Comparison of ENCODE assay signal across 18 mouse cellular contexts in genomic region chr16:22374898-22375297, GRCm38 (mm10).
DNase-seq lines count a peak whose midpoint lies in the region; ATAC-seq and TF ChIP-seq lines count a peak whose summit lies in the region.
"Had no signal": no experiment of that assay in that cellular context is flagged by ENCODE, and none has a peak within 500 bp of the region (broad histone marks: within the 10 kb centered on the region; RNA-seq: fewer than 3 reads in every experiment).

No protein-coding gene starts in this region.

- no peak overlapping the region for H3K4me2 ChIP-seq in lung, postnatal 0 days (replicated peaks; ENCODE audit: low read depth, low read length)
- H3K4me2 ChIP-seq: embryonic facial prominence, embryonic 12.5 days; hindbrain, embryonic 12.5 days; liver, embryonic 11.5 days; lung, embryonic 15.5 days had no signal

- H3K9ac ChIP-seq in heart, adult 2 months (ENCODE audit: low read depth, low read length): no peak overlapping the region
- H3K9ac ChIP-seq in lung, postnatal 0 days (replicated peaks; ENCODE audit: low read depth): no peak overlapping the region
- H3K9ac ChIP-seq in ES-E14 (ENCODE audit: insufficient read depth, low read depth, low read length, poor library complexity, severe bottlenecking): no peak overlapping the region
- H3K9ac ChIP-seq: embryonic facial prominence, embryonic 12.5 days; hindbrain, embryonic 12.5 days; lung, embryonic 15.5 days had no signal

- no peak for TF ChIP-seq EP300 in heart, adult 2 months (IDR thresholded peaks at IDR 0.05; ENCODE audit: insufficient read depth, low read depth, low read length)
- TF ChIP-seq EP300 in lung, postnatal 0 days (IDR thresholded peaks at IDR 0.05): no peak

- no peak for ATAC-seq in lung, postnatal 0 days
- ATAC-seq: forebrain, embryonic 16.5 days had no signal

- no peaks in the 10 kb centered on the region for H3K9me3 ChIP-seq in lung, postnatal 0 days (ENCODE audit: low read length)
- H3K9me3 ChIP-seq in ES-E14 (ENCODE audit: control insufficient read depth, insufficient read depth, low read depth, low read length): no peaks in the 10 kb centered on the region
- H3K9me3 ChIP-seq: embryonic facial prominence, embryonic 12.5 days; lung, embryonic 15.5 days had no signal

- TF ChIP-seq CTCF in heart, adult 2 months (IDR thresholded peaks at IDR 0.05): peak; percentile 57
- TF ChIP-seq CTCF in lung, postnatal 0 days (IDR thresholded peaks at IDR 0.05): peak; percentile 48

- in situ Hi-C loops in ES-E14 (cut with MboI; ENCODE audit: low sequenced_read_pairs in 2 of 2, unreplicated experiment in 2 of 2): no loop called here

- DNase-seq in heart, adult 2 months: no peak
- no peak for DNase-seq in heart, adult 18-20 months
- no peak for DNase-seq in lung, postnatal 0 days (ENCODE audit: low spot score)
- DNase-seq in lung, postnatal 25 days (ENCODE audit: low spot score): no peak
- no peak for DNase-seq in ES-E14 (ENCODE audit: low read depth, low spot score)
- DNase-seq in cerebellum, postnatal 14 days: no peak
- no peak for DNase-seq in layer of hippocampus, adult 11-12 months (ENCODE audit: low spot score)
- DNase-seq: adrenal gland, postnatal 36 days; cerebellum, adult 2 months; kidney, adult 2 months; kidney, postnatal 36 days; right cerebral cortex, postnatal 25 days; thymus, postnatal 25 days had no signal

- H3K4me3 ChIP-seq in heart, adult 2 months: no peak overlapping the region
- H3K4me3 ChIP-seq in lung, postnatal 0 days (ENCODE audit: low read depth, low read length): no peak overlapping the region
- H3K4me3 ChIP-seq in ES-E14 (ENCODE audit: insufficient read depth in 1 of 2, low read depth in 1 of 2, low read length in 2 of 2, poor library complexity in 1 of 2, severe bottlenecking in 1 of 2): no peak overlapping the region
- H3K4me3 ChIP-seq: embryonic facial prominence, embryonic 12.5 days; hindbrain, embryonic 12.5 days; lung, embryonic 15.5 days had no signal

- peaks cover 1% of the 10 kb centered on the region; the same call in 1 of the 2 replicates for H3K27me3 ChIP-seq in heart, adult 2 months (ENCODE audit: control insufficient read depth, insufficient read depth, low read length)
- H3K27me3 ChIP-seq in lung, postnatal 0 days (replicated peaks; ENCODE audit: insufficient read depth, low read length): no peaks in the 10 kb centered on the region
- H3K27me3 ChIP-seq: embryonic facial prominence, embryonic 12.5 days; hindbrain, embryonic 12.5 days; lung, embryonic 15.5 days had no signal

- 75% methylated on average over 2 of the region's 2 CpGs for WGBS in heart, adult 2 months
- 85% methylated on average over 2 of the region's 2 CpGs for WGBS in lung, postnatal 0 days

- H3K36me3 ChIP-seq in heart, adult 2 months (ENCODE audit: control insufficient read depth, insufficient read depth, low read length): no peaks in the 10 kb centered on the region
- H3K36me3 ChIP-seq in lung, postnatal 0 days (ENCODE audit: insufficient read depth, low read length): no peaks in the 10 kb centered on the region
- peaks cover 6% of the 10 kb centered on the region for H3K36me3 ChIP-seq in ES-E14 (ENCODE audit: control insufficient read depth, insufficient read depth, low read length, poor library complexity, severe bottlenecking)
- H3K36me3 ChIP-seq: embryonic facial prominence, embryonic 12.5 days; hindbrain, embryonic 12.5 days; lung, embryonic 15.5 days had no signal

- intact Hi-C loops in heart, adult 2 months (cut with DNase I): loop anchor here (5.0 kb wide), 1 partner anchor 177 kb away; no protein-coding TSS in a partner anchor

- no peak for TF ChIP-seq POLR2A in heart, adult 2 months (IDR thresholded peaks at IDR 0.05; ENCODE audit: insufficient read depth, low read depth, low read length)

- H3K4me1 ChIP-seq in heart, adult 2 months (ENCODE audit: control insufficient read depth, insufficient read depth, low read length): peaks cover 1% of the 10 kb centered on the region
- no peaks in the 10 kb centered on the region for H3K4me1 ChIP-seq in lung, postnatal 0 days (ENCODE audit: insufficient read depth, low read depth, low read length)
- peaks cover 2 to 6% of the 10 kb centered on the region in 2 experiments; a peak in 2 of 4 replicates for H3K4me1 ChIP-seq in ES-E14 (ENCODE audit: control insufficient read depth in 2 of 2, insufficient read depth in 2 of 2, low read length in 2 of 2, poor library complexity in 1 of 2)

- H3K27ac ChIP-seq in heart, adult 2 months: no peak overlapping the region
- H3K27ac ChIP-seq in lung, postnatal 0 days (ENCODE audit: low read length): no peak overlapping the region
- no peak overlapping the region for H3K27ac ChIP-seq in ES-E14 (ENCODE audit: insufficient read depth, low read depth, low read length, poor library complexity, severe bottlenecking)
- H3K27ac ChIP-seq: embryonic facial prominence, embryonic 12.5 days; hindbrain, embryonic 12.5 days; lung, embryonic 15.5 days had no signal

- no peaks in the 10 kb centered on the region for H3K79me2 ChIP-seq in heart, adult 2 months (replicated peaks; ENCODE audit: control insufficient read depth, insufficient read depth, low read length)

TF ChIP-seq in ES-E14, 5 proteins besides CTCF, POLR2A, EP300 and RAD21:
- TF ChIP-seq ZNF384 (IDR thresholded peaks at IDR 0.05; ENCODE audit: low read depth, low read length) (no peak), ZC3H11A (IDR thresholded peaks at IDR 0.05; ENCODE audit: borderline replicate concordance, low read depth, low read length) (peak; percentile 49; the same call in 1 of the 2 replicates)
